Mouse (Mus musculus): ENCODE results near the gene Hsd17b14.

GRCm38 (mm10) chr7:45597527-45597926, 42.8 kb downstream of the Hsd17b14 start:
- TF ChIP-seq CTCF (conservative IDR thresholded peaks at IDR 0.05; ENCODE audit: insufficient read depth, insufficient read length, low read depth, low read length) (no peak), POLR2A (IDR thresholded peaks at IDR 0.05; ENCODE audit: low read depth, low read length) (no peak)

Measured in kidney, adult 2 months (tissue).